Mouse (Mus musculus) 3134 (cell line): Measurements from ENCODE around the gene Vsx2.
"Not testable (repeated sequence)": the region's sequence is repeated elsewhere in the genome, so short reads cannot be mapped to it uniquely, and the experiment has no call there.

ENCODE experiments used
- DNase-seq: peaks from one replicate; pipeline ENCODE4 v3.0.0-alpha.2; 2011; ENCODE audit warnings: low spot score; ENCODE audit not compliant: insufficient read length; ENCODE audit errors: extremely low read depth

The Vsx2 gene

GRCm38 (mm10) chr12:84569336-84569970 is at the start of gene Vsx2:
Gene Vsx2 (plus strand): TSS chr12:84569762.
- DNase-seq = no peak

DNA sequence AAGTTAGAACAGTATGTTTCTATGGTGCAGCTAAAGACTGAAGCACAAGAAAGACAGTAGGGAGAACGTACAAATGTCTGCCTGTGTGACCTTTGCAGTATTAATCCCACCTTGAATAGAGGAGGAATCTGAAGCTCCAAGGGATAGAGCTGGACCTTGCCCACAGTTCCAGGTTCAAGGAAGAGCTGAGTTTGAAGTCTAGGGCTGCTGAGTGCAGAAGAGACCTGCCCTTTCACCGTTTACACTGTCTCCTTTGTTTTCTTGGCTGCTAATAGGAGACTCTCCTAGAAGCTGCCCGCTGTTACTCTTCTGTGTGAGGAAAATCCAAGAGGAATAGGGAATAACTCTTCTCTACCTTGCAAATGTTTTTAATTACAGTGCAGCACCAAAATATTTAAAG is 45.8 kb upstream of the Vsx2 start:
- no peak for DNase-seq

DNA sequence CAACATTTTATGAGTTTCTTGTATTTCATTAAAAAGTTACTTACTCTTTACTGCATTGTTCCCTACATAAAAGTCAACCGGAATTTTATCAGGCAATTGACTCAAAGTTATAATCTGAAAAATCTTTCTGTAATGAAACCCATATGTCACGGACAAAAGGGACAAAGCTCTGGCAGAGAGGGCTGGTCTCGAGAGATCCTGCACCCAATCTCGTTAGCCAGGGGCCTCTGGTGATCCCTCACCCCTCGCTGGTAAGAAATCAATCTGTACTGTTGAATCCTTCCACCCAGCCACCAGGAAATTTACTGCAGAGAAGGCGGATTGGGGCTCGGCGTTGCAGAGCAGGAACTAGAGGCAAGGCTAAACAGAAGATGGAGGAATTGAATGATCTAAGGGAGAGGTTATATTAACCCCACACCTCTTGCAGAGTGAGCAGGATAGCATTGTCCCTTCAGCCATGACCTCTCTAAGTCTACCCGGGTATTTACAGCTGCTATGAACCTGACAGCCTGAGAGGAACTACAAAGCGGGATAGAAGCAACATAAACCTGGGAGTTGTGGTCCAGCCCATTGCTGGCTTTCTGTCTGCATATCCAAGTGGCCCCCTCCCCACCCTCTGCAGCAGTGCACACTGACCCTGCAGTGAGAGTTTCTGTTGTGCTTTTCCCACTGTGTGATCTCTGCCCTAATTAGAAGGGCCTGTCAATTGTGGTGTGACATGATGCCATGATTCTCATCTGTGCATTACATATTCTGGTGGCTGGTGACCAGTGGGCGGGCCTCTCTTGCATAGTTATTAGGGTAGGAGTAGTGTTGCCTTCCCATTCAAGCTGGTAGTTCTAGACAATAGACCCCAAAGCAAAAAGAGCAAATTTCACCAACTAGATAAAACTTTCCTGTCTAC is 45.2 kb upstream of the Vsx2 start:
- no peak for DNase-seq

- no peak for DNase-seq
These were observed 44.1 kb upstream of the Vsx2 start for GRCm38 (mm10) chr12:84525422-84525821.

DNA sequence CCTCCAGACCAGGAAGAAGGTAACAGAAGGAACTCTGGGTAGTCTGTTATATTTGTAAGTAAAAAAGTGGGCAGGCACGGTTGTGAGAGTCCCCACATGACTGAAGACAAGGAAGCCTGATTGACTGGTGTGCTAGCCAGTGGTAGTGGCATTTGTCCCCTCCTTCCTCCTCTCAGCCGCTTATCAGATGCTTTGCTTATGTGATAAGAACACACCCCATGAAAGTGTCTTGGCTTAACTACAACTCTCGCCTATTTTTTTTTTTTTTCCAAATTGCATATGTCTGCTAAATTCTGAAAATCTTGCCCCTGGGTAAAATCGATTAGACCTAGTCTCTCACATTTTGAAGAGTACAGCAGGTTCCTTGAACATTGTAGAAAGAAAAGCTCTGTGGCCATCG is 39.1 kb upstream of the Vsx2 start:
- no peak for DNase-seq

DNA sequence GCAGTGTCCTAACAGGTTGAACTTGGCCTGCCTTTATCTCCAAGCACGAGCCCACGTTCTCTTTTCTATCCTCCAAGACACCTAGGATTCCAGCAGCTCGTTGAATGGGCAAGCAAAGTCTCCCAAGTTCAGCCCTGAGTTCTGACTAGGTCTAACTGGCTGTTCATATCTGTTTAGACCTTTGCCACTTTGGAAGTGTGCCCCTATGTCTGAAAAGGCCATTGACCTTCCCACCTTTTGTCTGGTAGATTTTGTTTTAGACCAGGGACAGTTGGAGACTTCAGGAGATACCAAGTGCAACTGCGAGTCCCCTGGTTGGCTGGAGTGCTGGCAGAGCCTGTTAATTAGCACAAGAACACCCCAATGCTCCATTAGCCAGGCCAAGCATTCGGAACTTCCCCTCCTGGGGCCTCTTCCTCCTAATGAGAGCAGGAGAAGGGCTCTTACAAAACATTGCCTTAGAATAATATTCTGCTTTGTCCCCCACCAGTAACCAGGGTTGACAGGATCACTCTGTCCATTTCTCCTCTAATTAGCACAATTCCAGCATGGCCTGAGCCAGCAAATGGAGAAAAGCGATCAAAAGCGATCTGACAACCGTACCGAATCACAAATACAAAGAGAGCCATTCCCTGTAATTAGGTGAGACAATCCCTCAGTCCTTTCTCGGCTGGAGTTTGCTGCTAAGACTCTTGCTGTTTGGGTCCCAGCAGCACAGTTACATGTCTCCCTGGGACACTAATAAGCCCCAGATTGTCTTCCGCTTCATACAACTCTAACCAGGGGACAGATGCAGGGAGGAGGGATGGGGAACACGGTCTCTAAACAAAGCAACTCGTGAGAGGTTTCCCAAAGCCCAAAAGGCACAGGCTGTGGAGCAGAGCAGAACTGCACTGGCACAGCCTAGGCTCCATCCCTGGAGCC is 37.4 kb upstream of the Vsx2 start:
- no peak for DNase-seq

- no peak for DNase-seq
These were observed 36.7 kb upstream of the Vsx2 start for GRCm38 (mm10) chr12:84532830-84533199.

DNA sequence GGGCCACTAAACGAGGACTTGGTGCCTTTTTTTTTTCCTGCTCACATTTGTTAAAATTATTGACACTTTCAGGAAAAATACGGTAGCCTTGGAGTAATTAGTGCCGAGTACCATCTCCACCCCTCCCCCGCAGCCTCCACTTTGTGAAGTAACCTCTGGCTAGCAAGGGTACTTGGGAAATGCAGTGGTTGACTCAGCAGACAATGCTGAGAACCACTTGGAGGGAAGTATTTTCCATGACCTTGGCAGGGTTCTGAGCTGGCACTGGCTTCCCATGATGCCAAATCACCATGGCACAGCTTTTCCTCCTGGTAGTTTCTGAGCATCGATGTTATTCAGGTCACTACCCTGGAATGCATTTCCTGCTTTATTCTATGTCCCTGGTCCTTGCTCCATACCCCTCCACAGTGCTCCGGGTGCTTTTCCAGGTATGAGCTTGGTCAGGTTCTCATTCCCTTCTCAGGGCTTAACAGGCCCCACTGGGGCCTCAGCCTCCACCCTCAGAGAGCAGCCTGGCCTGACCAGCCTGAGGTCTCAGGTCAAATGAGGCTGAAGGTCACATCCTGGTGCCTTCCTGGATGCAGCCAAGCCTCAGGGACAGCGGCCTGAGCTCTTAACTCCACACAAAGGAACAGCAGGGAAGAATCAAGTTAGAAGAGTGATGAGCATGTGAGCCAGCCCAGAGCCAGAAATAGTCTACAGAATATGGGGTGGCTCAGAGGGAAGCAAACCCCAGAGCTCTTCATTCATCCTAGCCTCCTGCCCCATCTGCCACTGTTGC is 35.7 kb upstream of the Vsx2 start:
- no peak for DNase-seq

- not testable (repeated sequence) for DNase-seq
These were observed 30.0 kb upstream of the Vsx2 start for GRCm38 (mm10) chr12:84539537-84539936.

DNA sequence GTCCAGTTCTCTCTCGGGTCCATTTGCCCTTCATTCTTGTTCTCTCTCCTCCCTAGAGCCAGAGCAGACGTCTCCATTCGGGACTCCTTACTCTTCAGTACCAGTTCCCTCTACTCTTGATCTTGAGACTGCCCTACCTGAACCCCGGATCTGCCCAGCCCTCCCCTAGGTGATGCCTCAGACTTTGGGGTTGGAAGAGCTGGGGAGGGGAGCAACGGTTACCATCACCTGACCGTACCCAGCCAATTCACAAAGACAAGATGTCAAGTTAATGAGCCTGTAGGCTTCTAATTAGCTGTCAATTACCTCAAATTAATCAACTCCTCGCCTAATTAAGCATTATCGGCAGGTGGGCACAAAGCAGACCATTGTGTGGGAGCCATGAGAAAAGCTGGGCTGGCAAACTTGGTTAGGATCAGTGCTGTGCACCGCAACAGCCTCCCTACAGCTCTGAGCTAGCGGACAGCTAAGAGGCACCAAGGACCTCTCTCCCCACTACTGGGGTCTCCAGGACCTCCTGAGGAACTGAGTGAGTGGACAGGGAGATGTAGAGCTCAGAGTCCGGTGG is 28.1 kb upstream of the Vsx2 start:
- DNase-seq = no peak

GRCm38 (mm10) chr12:84546028-84546427 is 23.5 kb upstream of the Vsx2 start:
- peak; percentile 25 for DNase-seq

DNA sequence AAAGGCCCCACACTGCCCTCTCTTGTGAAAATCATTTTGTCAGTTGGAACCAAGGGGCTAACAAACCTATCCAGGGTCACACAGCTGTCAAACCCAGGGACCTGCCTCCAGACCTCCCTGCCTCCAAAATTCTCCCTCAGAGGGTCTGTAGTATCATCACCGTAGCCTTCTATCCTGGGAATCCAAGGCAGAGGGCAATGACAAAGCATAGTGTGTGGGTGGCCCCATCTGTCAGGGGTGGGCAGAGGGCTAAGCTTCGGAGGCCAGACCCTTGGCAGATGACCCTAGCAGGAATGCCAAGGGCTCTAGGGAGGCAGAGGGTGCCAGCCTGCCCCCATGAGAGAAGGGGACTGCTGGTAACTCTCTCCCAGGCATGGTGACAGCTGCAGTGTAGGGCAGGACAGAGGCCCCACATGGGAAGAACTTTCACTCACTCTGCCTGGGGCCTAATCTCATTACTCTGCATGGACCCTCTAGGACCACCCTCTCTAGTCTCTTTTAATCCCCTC is 22.9 kb upstream of the Vsx2 start:
- DNase-seq = no peak

DNA sequence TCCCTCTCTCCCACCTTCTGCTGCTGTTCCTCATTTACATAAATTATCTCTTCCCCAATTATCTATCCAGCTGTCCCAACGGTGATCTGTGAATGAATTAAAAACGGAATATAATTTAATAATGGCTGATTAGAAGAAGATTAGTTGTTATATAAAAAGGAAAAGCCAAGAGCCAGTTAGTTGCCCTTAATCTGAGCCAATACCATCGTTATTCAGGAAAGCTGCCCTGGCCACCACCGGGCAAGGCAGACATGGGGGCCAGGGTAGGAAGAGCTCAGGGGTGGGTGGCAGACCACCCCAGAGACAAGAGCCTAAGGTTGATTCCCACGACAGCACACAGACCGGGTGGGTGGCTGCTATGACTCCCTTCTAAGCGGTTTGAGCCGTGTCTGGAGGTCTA is 21.3 kb upstream of the Vsx2 start:
- no peak for DNase-seq

GRCm38 (mm10) chr12:84555218-84555617 is 14.3 kb upstream of the Vsx2 start:
- no peak for DNase-seq

DNA sequence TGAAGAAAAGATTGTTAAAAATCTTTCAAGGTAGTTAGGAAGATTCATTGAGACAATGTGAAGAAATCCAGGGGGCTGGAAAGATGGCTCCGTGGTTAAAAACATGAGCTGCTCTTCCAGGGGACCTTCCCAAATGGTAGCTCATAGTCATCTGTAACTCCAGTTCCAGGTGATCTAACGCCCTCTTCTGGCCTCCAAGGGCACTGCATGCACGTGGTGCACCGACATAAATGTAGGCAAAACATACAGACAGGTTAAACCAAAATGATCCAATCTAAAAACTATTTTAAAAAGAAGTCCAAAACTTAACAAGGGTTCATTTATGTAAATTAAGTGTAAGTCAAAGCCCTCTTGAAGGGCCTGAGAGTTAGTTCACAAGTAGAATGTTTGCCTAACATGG is 7.0 kb upstream of the Vsx2 start:
- no peak for DNase-seq

GRCm38 (mm10) chr12:84567576-84567975 is 2.0 kb upstream of the Vsx2 start:
- no peak for DNase-seq

DNA sequence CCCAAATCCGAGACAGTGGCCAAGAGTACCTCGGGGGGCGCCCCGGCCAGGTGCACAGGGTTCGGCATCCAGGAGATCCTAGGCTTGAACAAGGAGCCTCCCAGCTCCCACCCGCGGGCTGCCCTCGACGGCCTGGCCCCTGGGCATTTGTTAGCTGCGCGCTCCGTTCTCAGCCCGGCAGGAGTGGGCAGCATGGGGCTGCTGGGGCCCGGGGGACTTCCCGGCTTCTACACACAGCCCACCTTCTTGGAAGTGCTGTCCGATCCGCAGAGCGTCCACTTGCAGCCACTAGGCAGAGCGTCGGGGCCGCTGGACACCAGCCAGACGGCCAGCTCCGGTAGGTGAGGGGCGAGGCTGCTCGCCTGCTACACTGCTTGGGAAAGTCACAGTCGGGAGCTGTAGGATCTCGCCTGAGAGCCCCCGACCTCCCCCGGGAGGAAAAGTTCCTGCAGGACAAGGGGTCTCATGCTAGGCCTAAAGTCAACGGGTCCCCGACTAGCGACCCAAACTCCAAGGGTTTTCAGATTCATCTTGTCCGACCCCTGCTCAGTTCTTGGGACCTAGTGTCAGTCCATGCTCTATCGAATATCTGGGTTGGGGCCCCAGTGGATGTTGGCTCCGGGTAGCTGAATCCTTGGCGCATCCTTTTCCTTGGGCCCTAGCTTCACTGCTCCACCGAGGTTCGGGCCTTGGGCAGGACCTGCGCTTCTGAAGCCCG is 573 bp downstream of the Vsx2 start:
- DNase-seq = no peak

- DNase-seq = no peak
These were observed 1.3 kb downstream of the Vsx2 start for GRCm38 (mm10) chr12:84570694-84571415.
